Mouse (Mus musculus) ZHBTc4 (cell line): ENCODE data around the gene Cdc34.
A peak's percentile ranks its signal among the peaks of the same experiment; 100 is the strongest.
"Not testable (repeated sequence)": the region's sequence is repeated elsewhere in the genome, so short reads cannot be mapped to it uniquely, and the experiment has no call there.

Experiments
- DNase-seq: peaks from one replicate; pipeline ENCODE4 v3.0.0-alpha.2; 2011; ENCODE audit warnings: low read depth, low spot score

Cdc34 gene

GRCm38 (mm10) chr10:79695231-79696128, 13.5 kb downstream of the Cdc34 start:
- peak; percentile 89 for DNase-seq

DNA sequence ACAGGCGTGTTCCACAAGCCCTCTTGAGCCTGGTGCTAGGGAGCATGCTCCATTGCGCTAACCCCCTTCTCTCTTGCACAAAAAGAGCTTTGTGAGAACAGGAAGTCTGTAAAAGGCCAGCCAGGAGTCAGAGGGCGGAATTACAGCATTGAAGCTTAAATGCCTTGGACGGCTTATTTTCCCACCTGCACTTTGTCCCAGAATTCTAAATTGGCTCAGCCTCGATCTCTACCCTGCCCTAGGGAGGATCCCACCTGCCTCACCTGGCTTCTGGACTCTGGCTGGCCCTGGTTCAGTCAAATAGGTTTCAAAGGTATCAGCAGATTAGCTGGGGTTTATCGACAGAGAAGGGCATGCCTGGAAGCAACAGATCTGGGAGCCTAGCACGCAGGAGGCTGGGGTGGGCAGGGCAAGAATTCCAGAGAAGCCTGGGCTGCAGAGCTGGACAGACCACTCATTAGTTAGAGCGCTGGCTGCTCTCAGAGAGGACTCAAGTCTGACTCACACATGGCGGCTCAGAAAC, 14.2 kb downstream of the Cdc34 start:
- DNase-seq: no peak

- no peak for DNase-seq
These were observed 15.9 kb downstream of the Cdc34 start for GRCm38 (mm10) chr10:79697916-79698315.

- DNase-seq: no peak
These were observed 16.5 kb downstream of the Cdc34 start for GRCm38 (mm10) chr10:79698459-79698858.

DNA sequence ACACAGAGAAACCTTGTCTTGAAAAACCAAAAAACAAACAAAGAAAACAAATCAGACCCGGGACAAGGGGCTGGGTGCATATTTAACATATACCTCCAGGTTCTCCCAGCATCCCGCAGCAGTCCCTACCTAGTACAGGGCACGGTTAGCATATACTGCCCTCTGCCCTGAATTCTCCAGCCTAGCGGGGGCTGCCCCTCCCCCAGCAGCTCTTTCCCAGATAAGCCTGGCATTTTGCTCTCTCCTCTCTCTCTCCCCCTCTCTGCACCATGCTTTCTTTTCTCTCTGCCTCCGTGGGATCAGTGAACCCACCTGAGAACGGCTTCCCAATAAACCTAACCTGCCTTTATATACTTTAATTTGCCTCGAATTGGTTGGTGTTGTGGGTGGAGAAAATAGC, 18.7 kb downstream of the Cdc34 start:
- DNase-seq: no peak

GRCm38 (mm10) chr10:79701443-79702129, 19.6 kb downstream of the Cdc34 start:
- no peak for DNase-seq

GRCm38 (mm10) chr10:79702970-79703369, 21.0 kb downstream of the Cdc34 start:
- DNase-seq: not testable (repeated sequence)

DNA sequence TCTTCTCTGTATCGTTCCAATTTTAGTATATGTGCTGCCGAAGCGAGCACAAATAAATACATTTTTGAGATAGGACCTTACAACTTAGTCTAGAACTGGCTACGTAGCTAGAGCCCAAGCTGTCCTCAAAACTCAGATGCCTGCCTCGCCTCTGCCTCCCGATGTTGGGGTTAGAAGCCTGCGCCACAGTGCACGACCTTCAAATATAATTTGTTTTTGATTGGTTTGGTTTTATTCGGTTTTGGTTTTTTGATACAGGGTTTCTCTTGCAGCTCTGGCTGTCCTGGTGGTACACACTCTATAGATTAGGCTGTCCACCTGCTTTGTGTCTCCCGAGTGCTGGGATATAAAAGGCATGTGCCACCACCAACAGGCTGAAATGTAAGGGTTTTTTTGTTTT, 21.5 kb downstream of the Cdc34 start:
- DNase-seq: no peak

- peak; percentile 100 for DNase-seq
These were observed 22.3 kb downstream of the Cdc34 start, which contains the start of gene Bsg for GRCm38 (mm10) chr10:79704065-79704969. Bsg (plus strand) TSS chr10:79704491.

DNA sequence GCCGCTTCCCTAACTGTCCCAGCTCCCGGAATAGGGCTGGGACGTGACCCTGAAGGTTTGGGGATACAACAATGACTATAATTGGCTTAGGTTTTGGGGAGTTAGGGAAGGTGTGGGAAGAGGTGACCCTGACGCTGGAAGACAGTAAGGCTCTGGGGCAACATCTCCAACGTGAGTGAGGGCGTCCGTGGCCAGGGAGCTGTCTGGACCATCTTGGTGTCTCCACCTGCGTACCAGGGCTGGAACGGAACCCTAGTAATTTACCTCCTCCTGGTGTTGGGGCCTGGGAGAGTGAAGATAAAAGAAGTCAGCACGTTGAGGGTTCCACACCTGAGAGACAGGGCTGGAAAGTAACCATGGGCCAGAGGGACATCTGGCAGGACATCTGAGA, 23.0 kb downstream of the Cdc34 start:
- DNase-seq: no peak

DNA sequence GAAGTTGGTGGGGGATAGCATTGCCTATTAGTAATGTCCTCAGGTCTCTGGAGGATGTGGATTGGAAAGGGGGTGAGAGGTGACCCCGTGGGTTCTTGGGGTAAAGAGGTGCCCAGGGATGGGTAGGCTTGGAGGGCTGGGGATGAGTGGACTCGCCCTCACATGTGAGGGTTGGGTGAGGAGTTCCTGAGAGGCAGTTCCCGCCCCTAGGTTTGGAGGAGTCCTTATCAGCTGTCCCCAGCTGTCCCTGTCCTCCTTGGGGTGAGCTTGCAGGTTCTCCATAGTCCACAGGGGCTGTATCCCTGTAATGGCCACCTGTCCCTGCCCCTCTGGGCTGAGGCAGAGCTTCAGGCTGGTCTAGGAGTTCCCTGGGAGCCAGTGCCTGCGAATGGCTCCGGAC, 24.0 kb downstream of the Cdc34 start:
- DNase-seq: no peak

DNA sequence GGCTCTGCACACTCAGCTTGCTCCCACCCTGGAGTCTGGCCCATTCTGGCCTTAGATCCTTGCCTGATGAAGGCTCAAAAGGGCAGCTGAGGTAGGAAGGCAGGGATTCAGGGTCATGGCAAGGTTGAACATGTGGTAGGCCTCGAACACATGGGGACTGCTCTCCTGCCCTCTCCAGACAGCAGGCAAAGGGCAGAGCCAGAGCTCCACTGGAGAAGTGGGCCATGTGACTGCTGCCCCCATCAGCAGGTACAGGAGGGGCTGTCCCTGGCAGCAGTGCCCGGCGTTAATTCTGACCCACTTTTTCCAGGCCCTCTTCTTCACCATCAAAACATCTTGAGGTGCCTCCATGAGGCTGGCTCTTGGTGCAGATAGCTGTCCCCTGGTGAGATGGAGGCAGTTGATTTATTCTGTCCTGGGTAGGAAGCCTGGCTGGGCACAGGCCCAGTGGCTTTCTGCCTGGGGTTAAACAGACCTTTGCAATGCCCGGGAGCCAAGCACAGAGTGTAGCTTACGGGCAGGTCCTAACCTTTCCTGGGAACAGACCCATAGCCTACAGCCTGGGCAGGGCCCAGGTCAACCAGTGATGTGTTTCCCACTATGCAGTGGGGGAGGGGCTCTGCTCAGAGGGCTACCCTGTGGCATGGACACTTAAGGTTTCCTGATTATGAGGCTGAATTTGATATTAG, 24.6 kb downstream of the Cdc34 start:
- DNase-seq: no peak

DNA sequence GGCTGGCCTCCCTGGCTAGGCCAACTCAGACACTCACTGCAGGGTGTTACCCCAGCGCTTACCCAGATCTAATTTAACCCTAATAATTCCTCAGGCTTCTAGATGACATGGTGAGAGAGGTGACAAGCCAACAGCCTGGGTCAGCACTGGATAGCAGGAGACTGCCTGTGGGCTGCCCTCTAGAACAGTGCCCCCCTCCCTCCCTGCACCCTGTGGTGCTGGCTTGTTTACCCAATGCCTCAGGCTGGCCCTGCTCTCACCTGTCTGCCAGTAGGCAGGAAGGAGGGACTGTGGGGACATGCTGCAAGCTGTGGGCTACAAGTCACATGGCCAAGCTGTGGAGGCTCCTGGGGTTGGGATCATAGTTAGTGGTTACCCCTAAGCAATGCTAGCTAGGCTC, 25.2 kb downstream of the Cdc34 start:
- DNase-seq: no peak

- peak; percentile 84 for DNase-seq
These were observed 25.8 kb downstream of the Cdc34 start for GRCm38 (mm10) chr10:79707759-79708158.

GRCm38 (mm10) chr10:79708668-79709067, 26.7 kb downstream of the Cdc34 start:
- no peak for DNase-seq

DNA sequence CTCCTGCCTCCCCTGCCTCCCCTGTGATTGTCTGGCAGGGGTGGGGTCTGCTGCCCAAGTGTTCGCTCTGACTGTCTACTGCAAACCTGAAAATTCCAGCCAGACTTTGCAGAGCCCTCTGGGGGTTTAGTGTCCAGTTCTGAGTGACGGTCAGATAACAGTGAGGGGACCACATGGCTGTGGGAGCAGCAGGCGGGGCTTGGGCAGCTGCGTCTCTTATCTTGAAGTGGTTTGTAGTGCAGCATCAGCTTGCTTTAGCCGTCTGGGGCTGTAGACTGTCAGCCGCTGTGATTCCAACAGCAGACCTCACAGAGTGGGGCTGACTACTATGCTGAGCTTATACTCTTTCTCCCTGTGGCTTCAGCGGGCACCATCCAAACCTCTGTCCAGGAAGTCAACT, 27.3 kb downstream of the Cdc34 start:
- DNase-seq: no peak

DNA sequence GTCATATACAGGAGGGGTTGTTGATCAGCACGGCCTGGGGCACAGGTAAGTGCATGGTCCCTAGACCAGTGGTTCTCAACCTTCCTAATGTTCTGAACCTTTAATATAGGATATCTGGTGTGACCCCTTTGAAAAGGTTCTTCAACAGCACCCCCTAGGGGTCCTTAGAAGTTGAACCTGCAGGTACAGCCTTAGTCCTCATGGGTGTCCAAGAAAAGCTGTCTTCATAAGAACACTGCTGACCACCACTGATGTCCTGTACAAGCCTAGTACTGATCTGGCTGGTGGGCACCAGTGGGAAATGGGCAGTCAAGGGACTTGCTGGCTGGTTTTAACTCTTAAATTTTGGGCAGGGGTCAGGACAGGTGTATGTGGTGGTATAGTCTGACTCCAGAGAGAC, 30.0 kb downstream of the Cdc34 start:
- DNase-seq: peak; percentile 70

GRCm38 (mm10) chr10:79712499-79713126, 30.6 kb downstream of the Cdc34 start:
- DNase-seq: peak; percentile 92

DNA sequence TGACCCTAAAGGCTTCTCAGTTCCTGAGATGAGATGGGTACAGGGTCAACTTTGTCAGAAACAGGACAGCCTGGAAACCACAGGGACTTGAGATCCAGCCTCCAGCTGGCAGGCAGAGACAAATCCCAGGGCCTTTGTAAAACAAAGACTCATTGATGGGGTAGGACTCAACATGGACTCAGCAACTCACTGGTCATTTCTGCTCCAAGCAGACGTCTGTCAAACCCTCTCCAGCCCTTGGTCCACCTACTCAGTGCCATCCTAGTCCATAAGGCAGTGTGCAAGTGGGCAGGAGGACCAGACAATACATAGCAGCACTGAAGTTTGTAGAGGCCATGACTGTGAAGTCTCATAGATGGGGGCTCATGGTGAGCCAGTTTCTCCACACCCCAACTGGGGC, 31.2 kb downstream of the Cdc34 start:
- no peak for DNase-seq

DNA sequence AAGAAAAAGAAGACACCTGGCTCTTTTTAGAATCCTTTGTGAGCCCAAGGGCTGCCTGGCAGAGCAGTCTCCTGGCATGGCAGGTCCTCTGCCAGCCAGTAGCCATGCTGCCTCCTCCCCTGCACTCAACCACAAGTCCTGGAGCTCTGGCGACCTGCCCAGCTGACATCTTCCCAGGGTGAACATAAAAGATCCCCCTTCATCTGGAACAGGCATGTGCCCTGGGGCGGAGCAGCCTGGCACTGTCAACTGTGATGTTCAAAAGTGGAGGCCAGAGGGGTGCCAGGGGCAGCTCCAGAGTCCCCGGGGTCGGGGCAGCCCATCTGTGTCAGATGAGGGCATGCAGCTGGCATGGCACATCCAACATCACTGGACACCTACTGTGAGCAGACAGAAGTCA, 33.0 kb downstream of the Cdc34 start:
- DNase-seq: no peak
